Mouse (Mus musculus) 3134 (cell line): ENCODE measurements at regions not wholly inside any gene's neighbourhood (a gene's known extent, or its start where the extent isn't known, plus 50 kb on each side); places are given as distances from the start of the nearest gene placed in this dataset.

Source experiments
- DNase-seq: peaks from one replicate; pipeline ENCODE4 v3.0.0-alpha.2; 2011; ENCODE audit warnings: low spot score; ENCODE audit not compliant: insufficient read length; ENCODE audit errors: extremely low read depth

DNA sequence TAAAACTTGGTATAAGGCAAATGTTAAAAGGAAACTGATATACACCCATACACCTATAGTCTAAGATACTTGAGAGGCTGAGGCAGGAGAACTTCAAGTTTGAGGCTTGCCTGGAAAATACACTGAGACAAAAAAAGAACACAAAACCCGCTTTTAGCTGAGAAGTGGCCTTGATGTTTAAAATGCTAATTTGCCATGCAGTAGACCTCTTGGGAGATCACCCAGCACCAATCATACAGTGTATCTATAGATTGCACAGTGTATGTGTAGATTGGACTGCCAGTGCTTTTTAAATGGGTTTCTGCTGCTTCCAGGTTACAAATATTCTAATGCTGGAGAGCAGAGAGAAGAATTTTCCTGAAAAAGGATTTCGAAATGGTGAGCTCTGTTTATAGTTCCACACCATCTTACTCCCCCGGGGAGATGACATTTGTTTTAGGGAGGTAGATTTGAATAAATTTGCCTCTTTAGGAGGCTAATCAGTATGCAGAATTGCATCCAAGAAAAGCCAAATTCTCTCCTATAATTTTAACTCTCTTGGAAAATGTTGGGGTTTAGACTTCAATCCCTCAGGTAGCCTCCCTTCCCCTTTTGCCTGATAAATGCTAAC, 194.0 kb downstream of the Otol1 start:
- no peak for DNase-seq

DNA sequence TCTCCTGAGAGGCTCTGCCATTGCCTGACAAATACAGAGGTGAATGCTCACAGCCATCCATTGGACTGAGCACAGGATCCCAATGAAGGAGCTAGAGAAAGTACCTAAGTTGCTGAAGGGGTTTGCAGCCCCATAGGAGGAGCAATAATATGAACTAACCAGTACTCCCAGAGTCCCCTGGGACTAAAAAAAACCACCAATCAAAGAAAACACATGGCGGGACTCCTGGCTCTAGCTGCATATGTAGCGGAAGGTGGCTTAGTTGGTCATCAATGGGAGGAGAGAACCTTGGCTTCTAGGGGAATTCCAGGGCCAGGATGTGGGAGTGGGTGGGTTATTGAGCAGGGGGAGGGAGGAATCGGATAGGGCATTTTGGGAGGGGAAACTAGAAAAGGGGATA, 207.8 kb downstream of the Otol1 start:
- no peak for DNase-seq

DNA sequence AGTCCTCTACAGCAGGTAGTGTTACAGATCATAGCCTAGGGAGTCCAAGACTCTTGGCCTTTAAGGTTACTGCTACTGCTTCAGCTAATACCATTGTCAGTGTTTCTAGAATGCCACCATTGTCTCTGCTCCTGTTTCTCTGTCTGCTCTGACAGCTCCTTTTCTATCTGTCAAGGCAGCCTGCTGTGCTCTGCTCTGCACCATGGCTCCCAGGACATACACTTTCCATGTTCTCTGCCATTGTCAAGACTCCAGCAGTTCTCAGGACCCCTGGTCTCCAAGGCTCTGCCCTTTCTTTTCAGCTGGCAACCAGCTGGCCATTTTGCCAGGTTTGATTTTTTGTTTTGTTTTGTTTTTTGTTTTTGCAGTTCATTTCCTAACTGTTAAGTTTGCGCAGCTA, 208.7 kb downstream of the Otol1 start:
- no peak for DNase-seq

DNA sequence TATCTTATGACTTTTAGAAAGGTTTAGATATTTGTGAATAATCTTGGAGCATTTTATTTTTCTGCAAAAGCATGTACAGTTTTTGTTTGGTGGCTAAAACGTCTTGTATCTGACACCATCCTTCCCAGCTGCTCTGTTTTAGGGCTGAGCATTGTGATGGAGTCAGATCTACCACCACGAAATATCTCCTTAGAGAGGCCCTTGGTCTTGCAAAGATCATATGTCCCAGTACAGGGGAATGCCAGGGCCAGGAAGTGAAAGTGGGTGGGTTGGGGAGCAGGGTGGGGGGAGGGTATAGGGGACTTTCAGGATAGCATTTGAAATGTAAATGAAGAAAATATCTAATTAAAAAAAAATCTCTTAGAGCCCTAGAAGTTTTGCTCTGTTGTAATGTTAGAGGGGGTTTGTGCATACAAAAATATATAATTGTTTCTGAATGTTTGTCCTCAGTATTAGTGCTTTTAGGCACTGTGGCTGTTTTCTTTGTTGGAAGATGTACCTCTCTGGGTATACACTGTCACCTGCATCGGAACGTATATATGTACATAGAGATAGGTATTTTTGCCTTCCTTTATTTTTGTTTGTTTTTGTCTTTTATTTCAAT, 211.4 kb downstream of the Otol1 start:
- no peak for DNase-seq

DNA sequence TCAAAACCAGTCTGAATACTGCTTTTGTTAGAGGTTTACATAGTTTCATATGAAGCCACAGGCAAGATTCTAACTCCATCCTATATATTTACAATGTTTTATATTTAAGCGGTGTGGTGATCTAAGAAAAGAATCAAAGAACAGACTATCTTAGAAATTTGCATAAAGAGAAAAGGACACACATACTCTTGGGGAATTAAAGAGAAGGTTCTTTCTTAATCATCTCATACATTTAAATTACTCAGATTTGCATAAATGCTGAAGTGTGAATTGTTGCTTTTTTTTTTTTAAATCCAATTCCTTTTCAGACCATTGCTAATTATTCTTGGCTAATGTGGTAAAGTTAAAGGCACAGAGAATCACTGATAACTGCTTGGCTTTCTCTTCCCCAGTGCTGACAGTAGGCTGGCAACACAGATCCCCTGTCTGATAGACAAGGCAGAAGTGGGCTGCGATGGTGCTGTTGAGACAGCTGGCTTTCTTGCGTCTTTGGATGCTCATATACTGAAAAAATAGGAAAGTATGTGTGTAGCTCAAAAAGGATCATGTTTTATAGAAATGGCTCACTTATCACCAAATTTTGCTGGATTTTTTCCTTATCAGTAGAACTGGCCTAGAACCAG, 216.1 kb downstream of the Otol1 start:
- DNase-seq, result no peak

DNA sequence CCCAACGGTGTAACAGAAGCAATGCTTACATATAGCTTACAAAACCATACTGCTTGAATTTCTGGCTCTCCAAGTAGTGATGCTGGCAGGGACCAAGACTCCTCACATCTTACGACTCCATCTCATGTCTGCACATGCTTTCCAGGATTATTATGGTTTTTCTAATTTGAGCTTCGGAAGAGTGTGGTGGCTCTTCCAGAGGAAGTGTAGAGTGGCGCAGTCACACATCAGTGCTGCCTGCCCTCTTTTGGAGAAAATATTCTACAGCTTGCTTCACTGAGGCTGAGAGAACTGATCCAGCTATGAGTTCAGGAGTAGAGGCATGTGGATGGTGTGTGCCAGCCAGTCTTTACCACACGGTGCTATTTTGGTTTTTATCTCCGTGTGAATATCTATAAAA, 217.4 kb downstream of the Otol1 start:
- DNase-seq, result no peak

DNA sequence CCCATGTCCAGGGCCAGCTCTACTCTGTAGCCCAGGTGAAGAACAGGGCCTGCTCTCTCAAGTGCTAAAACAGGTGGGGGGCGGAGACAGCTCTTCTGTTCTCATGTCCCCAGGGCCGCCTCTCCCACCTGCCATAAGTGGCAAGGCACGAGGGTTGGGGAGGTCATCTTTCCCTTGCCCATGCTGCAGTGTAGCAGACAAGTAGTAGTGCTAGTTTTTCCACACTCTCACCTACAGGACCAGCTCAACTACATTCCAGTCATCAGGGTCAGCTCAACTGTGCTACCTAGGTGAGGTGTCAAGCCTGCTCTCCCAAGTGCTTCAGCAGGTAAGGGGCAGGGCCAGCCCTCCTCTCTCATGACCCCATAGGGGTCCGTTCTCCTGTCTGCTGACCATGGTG, 219.8 kb downstream of the Otol1 start:
- DNase-seq, result no peak

DNA sequence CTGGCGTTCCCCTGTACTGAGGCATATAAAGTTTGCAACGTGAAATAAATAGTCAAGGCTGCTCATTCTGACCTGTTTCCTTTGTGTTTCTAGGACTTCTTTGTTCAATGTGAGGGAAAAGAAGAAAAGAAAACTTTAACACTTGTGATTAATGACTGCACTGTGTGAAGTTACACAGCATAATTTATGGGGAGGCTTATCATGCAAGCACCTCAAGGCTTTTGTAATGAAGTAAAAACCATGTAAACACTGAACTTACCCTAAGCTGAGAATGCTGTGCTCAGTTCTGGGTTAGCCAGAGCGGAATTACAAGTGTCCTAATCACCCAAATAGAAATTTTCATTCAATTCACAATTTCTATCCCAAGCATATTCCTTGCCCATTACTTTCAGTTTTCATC, 241.2 kb downstream of the Otol1 start:
- no peak for DNase-seq

DNA sequence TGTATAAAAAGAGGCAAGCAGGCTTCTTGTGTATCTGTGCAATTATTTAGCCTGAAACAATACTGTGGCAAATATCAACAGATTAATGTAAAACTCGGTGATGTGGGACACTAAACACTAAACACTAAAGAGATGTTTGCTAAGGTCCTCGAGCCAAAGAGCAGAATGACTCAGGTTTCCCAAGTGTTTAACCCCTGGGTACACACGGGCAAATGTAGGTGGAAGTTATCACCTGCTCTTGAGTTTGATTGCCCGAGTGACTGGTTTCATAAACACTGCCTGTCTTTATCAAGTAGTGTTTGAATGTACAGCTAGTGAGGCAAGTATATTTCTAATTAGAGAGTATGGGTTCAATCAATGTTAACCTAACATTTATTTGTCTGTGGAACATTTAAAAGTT, 242.5 kb downstream of the Otol1 start:
- no peak for DNase-seq

DNA sequence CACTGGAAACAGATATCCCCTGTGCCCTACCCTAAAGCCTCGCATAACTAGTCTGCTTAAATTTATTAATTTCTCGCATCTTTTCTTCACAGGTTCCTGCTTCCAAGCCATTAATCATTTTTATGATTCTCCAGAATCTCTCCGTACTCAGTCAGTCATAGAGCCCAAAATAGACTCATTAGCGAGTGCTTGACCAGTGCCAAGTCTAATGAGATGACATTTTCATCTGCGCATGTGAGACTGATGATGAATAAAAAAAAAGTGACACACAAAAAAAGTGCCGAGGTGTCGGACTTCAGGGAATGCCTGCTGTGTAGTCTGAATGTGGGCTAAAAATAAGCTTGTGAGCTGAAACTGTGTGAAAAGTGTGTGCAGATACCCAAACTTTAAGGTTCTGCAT, 243.3 kb downstream of the Otol1 start:
- no peak for DNase-seq

DNA sequence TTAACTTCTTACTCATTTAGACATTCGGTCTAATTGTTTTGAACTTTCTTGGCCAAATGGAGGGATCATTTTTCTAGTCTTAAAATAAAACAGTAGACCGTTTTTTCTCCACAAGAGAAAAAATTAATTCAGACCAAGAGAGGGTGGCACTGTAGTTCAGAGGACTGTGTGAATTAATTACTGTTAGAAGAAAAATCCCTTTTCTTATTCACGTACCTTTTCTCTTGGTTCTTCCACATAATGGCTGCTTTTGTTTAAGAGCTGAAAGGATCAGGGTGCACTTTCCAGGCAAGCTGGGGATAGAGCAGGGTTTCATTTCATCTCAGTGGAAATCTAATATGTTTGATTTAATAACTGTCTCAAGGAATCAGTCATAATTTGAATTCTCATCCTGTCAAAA, 255.9 kb downstream of the Otol1 start:
- no peak for DNase-seq

DNA sequence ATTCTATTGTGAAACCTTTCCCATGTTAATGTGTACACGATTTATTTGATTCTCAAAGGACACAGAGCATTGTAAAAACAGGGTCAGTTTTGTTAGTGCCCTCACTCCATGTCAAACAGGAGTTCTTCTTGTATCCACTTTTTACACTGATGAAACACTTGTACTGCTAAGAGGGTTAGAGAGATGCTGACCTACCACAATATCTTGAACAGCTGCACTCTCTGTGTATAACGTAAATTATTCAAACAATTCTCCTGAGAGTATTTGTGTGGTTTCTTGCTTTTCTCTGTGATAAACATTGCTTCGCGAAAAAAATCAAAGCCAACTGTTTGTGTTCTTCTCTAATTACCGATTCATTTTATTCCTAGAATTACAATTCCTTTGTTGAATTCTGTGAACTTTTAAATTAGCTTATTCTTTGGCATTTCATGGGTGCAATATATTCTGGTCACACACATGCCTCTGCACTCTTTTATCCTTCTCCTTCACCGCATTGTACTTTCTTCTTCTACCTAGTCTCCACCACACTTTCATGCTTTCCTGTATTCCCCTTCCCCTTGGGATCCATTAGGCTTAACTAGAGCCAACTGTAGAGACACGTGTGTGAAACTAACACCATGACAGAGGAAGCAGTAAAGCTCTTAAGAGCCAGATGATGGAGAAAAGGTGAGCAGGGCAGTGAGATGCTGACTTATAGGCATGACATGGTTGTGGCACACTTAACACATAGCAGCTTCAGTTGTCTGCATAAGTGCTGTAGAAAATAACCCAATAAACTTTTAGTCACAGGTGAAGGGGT, 281.4 kb downstream of the Otol1 start:
- DNase-seq, result no peak

DNA sequence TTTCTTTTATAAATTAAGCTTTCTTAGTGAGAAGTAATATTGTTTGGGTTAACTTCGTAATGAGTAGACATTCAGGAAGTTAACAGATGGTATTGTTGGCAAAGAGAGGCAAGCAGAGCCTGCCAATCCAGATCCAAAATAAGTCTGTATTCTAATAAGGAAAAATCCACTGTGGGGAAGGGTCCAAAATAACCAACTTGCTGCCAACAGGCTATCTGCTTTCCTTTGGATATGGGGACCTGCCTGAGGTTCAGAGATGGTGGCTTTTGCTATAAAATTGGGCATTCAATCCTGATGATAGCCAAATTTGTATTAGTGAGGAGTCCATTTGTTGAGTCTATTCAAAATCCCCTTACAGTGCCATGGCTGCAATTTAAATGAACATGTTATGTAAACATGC, 300.1 kb downstream of the Otol1 start:
- DNase-seq, result no peak

DNA sequence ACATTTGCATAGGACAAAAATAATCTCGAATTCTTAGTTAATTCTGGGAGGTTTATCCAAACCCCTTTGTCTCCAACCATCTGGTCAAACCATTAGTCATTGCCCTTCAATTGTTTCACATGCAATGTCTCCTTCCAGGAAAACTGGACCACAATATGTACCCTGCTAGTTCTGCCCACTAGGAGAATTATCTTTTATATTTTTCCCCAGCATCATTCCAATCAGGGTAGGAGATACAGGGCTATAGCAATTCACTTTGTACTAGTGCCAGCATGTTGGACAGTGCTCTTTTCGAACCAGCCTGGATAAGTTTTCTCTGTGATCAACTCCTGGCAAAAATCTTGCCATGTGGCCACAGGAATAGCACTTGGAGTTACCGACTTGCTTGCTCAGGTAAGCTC, 300.6 kb downstream of the Otol1 start:
- no peak for DNase-seq

DNA sequence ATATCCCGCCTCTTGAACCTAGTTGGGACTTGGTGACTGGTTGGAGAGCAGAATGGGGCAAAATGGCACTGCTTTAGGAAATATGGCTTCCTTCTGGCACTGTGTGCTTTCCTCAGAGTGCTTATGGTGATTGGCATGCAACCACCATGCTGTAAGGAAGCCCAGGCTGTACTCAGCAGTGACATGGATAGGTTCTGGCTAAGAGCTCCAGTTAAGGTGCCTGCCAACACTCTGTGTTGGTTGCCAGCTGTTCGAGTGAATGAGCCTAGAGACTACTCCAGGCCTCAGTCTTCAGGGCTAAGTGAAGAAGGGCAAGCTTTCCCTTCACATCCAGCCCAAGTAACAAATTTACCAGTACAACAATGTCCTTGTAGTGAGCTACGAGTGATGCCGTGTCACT, 301.9 kb downstream of the Otol1 start:
- no peak for DNase-seq

DNA sequence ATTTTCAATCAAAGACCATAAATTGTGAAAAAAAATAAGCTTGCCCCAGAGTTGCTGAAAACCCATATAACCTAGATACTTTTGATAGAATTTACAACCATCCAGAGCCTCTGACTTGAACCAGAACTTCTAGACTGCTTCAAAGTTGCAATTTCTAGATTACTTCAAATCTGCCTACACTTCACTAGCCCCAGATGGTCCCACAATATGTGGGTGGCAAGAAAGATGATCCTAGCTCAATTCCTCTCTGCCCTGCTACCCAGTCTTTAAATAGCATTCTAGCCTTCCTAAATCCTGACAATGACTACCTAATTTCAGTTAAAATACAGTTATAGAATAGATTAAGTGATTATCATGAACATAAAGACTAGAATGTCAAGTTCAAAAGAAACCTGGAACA, 303.6 kb downstream of the Otol1 start:
- no peak for DNase-seq

DNA sequence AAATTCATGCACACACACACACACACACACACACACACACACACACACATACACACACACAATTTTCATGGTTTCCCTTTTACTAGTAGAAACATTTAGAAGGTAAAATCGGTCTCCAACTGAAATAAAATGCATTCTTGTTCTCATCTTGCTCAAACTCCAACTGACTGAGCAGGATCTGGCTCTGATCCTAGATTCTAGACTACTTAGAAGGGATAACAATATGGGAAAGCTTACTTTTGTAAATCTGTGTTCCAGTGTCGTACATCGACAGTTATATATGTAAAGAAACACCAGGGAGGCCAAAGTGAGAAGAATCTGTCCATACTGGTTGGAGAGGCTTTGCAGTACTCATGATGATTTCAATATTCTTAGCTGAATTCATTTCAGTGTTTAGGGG, 304.6 kb downstream of the Otol1 start:
- DNase-seq, result no peak

DNA sequence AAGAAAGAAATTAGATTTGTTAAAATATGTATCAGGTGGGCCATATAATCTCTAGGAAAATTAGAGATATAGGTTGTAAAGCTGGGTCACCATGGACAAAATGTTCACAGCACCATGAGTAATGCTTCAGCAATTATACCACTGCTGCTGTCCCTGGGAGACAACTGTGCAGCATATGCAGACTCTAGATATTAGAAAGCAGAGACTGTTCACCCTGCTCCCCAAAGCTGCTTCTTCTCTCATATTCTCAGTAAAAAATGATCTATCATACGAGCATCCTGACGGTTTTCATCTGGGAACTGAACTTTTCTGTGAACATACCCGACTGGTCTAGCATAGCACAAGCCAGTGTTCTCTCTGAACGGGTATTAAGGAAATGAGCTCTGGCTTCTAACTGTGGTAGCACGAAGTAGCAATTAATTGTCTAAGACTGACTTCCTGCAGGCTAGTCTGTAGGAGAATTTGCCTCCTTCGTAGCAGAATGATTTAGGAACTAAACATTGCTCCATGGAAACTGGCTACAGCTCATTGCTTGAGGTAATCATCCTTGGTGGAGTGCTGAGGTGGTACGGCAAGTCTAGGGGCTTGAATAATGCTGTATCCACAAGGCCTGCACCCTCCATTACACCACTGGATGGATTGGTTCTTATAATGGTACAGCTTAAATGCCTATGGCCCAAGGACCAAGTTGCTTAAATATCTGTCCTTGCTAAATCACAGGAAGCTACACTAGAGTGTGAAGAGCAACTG, 305.9 kb downstream of the Otol1 start:
- no peak for DNase-seq

DNA sequence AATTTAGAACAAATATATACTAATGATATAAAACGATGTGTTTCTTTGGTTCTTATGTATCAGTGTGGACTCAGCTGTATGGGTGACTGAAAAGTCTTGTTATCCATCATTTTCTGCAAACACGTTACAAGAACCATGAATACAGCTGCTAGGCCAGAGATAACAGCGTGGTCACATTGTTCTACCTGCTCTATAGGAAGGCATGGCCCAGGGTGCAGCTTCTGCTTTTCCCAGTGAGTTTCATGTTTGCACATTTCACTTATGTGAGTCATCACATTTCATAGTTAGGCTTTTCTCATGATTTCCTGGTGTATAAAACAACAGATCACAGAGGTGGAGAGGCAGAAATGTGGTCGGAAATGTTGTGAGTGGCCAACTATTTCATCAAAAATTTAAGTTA, 306.8 kb downstream of the Otol1 start:
- no peak for DNase-seq

DNA sequence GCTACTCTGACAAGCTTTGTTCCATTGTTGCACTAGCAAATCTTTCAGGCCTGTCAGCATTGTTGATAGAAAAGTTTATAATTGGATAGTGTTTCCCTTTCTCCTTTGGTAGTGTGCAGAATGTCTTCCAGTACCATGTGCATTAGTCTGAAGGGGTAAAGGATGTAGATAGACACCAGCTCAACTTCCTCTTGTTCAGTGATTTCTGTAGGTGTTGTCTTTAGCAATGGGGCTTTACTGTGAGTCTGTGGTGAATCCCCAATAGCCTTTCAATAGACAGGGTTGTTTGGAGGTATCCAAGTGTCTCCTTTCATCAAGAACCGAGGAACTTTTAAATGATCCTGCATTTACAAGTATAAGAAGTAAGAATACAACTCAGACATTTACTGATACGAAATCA, 311.0 kb downstream of the Otol1 start:
- DNase-seq, result no peak

DNA sequence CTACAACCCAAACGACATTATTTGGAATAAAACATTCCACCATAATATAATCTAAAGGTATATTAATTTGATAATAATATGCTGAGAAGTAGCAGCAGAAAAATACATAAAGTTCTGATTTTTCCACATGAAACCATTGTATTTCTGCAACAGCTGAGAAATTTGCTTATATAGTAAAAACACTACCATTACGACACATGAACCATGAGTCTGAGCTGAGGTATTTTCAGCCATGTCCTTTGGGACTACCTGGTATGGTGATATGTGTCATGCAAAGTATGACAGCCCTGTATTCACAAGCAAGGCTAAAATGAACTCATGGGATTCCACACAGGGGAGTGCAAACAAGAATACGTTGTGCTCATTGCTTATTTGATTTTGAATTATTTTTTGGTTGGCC, 311.7 kb downstream of the Otol1 start:
- no peak for DNase-seq
